Mouse (Mus musculus) cortical plate, adult 2 months (tissue): ENCODE results near the gene Txnrd3.

Experiments
- CTCF ChIP-seq: fragments of 200-500 bp; IDR thresholded peaks from 2 replicates; pipeline ENCODE4 v1.5.1; 2011; ENCODE audit warnings: mild to moderate bottlenecking, control low read depth, low read length; ENCODE audit not compliant: insufficient read depth; ENCODE audit errors: extremely low read depth
- POLR2A ChIP-seq: fragments of 200-500 bp; IDR thresholded peaks from 2 replicates; pipeline ENCODE4 v1.6.1; 2011; ENCODE audit warnings: mild to moderate bottlenecking, low read length, control low read depth; ENCODE audit not compliant: insufficient read depth; ENCODE audit errors: extremely low read depth

DNA sequence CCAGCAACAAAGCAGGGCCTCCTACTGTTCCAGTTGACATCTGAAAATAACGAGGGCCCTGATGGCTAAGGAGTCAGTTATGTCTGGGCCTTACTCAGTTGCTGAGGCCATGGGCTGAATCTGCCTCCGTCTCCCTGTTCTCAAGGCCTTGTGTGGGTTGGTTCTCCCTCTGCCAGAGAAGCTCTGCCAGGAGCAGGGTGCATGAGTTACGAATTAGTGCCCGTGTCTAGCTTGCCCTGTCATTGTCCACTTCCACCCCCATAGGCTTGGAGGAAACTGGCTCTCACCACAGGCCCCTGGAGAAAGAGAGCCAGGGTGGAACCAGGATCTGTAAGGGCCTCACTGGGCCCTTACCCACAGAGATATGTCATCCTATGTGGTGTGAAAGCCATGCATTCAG, 34.7 kb downstream of the Txnrd3 start:
- TF ChIP-seq POLR2A (no peak), CTCF (no peak)
